Mouse (Mus musculus): Measurements from ENCODE around the gene Myadml2. TPM values are rescaled to one million over a fixed set of nuclear protein-coding genes. Genes with fewer than 3 reads are reported as not detected.

Myadml2 gene
- total and polyA plus RNA-seq, 3 experiments: not detected

- no peaks in the 10 kb centered on the region; a peak in 1 of 4 replicates for H3K36me3 ChIP-seq (ENCODE audit: control insufficient read depth in 1 of 2, insufficient read depth in 2 of 2, low read length in 2 of 2)
- H3K27ac ChIP-seq (ENCODE audit: control insufficient read depth, low read depth, low read length): no peak overlapping the region
- no peaks in the 10 kb centered on the region for H3K9me3 ChIP-seq (replicated peaks; ENCODE audit: insufficient read depth, low read length)
- peak; percentile 48 for DNase-seq (ENCODE audit: low read depth, low spot score)
- H3K9ac ChIP-seq (ENCODE audit: control insufficient read depth, low read depth, low read length, poor library complexity, severe bottlenecking): no peak overlapping the region
- no peak overlapping the region for H3K4me3 ChIP-seq (ENCODE audit: control insufficient read depth in 1 of 2, insufficient read depth in 1 of 2, low read depth in 2 of 2, low read length in 2 of 2)
- no peaks in the 10 kb centered on the region for H3K4me1 ChIP-seq (ENCODE audit: control insufficient read depth in 1 of 2, insufficient read depth in 2 of 2, low read length in 2 of 2)
- TF ChIP-seq SMC3 (IDR thresholded peaks at IDR 0.05; ENCODE audit: low read depth, low read length): 0 out of 2 replicates have a peak, but pooled peaks have one; percentile 18
- peak; percentile 50 to 67 (median 52) for TF ChIP-seq CTCF (IDR thresholded peaks at IDR 0.05 in 2 of 3, conservative IDR thresholded peaks at IDR 0.05 in 1 of 3; ENCODE audit: control insufficient read depth in 1 of 3, insufficient read depth in 1 of 3, low read depth in 2 of 3, low read length in 3 of 3, poor library complexity in 1 of 3, severe bottlenecking in 1 of 3)
- peak in 1 of 2 experiments; percentile 21; a peak in 1 of 4 replicates for TF ChIP-seq POLR2A (IDR thresholded peaks at IDR 0.05; ENCODE audit: control insufficient read depth in 1 of 2, insufficient read depth in 1 of 2, low read depth in 1 of 2, low read length in 2 of 2, poor library complexity in 1 of 2)
- TF ChIP-seq ELF1 (IDR thresholded peaks at IDR 0.05; ENCODE audit: low read depth, low read length): no peak
- no peak for TF ChIP-seq CHD2 (IDR thresholded peaks at IDR 0.05; ENCODE audit: low read length)
- TF ChIP-seq ZKSCAN1 (IDR thresholded peaks at IDR 0.05; ENCODE audit: low read depth, low read length): no peak
- H3K27me3 ChIP-seq (ENCODE audit: control insufficient read depth in 1 of 2, insufficient read depth in 2 of 2, low read length in 2 of 2): no peaks in the 10 kb centered on the region
- no peaks in the 10 kb centered on the region for H3K79me2 ChIP-seq (ENCODE audit: control insufficient read depth, insufficient read depth, low read length, poor library complexity)
Observed at GRCm38 (mm10) chr11:120696568-120696967, 48.6 kb upstream of the Myadml2 start.

GRCm38 (mm10) chr11:120695641-120696040 is 47.7 kb upstream of the Myadml2 start:
- H3K9ac ChIP-seq (ENCODE audit: control insufficient read depth, low read depth, low read length, poor library complexity, severe bottlenecking): no peak overlapping the region
- no peaks in the 10 kb centered on the region for H3K79me2 ChIP-seq (ENCODE audit: control insufficient read depth, insufficient read depth, low read length, poor library complexity)
- TF ChIP-seq CTCF (IDR thresholded peaks at IDR 0.05 in 2 of 3, conservative IDR thresholded peaks at IDR 0.05 in 1 of 3; ENCODE audit: control insufficient read depth in 1 of 3, insufficient read depth in 1 of 3, low read depth in 2 of 3, low read length in 3 of 3, poor library complexity in 1 of 3, severe bottlenecking in 1 of 3): no peak
- TF ChIP-seq CHD2 (IDR thresholded peaks at IDR 0.05; ENCODE audit: low read length): no peak
- TF ChIP-seq JUND (IDR thresholded peaks at IDR 0.05; ENCODE audit: low read depth, low read length): no peak
- no peak for TF ChIP-seq HCFC1 (IDR thresholded peaks at IDR 0.05; ENCODE audit: low read depth, low read length)
- TF ChIP-seq POLR2AphosphoS2 (IDR thresholded peaks at IDR 0.05; ENCODE audit: low read length): no peak
- TF ChIP-seq MAFK (IDR thresholded peaks at IDR 0.05; ENCODE audit: borderline replicate concordance, low read depth, low read length): no peak
- no peak for TF ChIP-seq TBP (IDR thresholded peaks at IDR 0.05; ENCODE audit: low read depth, low read length)
- no peak for TF ChIP-seq POLR2AphosphoS5 (IDR thresholded peaks at IDR 0.05; ENCODE audit: borderline replicate concordance, low read depth, low read length)
- no peak for TF ChIP-seq ZKSCAN1 (IDR thresholded peaks at IDR 0.05; ENCODE audit: low read depth, low read length)
- TF ChIP-seq MYC (IDR thresholded peaks at IDR 0.05; ENCODE audit: low read depth, low read length): no peak
- TF ChIP-seq ZC3H11A (IDR thresholded peaks at IDR 0.05; ENCODE audit: low read depth, low read length): no peak
- TF ChIP-seq SIN3A (IDR thresholded peaks at IDR 0.05; ENCODE audit: low read length): no peak
- TF ChIP-seq MAZ (IDR thresholded peaks at IDR 0.05; ENCODE audit: low read depth, low read length): no peak
- no peak for TF ChIP-seq MYB (IDR thresholded peaks at IDR 0.05; ENCODE audit: low read depth, low read length)
- no peak for TF ChIP-seq E2F4 (IDR thresholded peaks at IDR 0.05; ENCODE audit: borderline replicate concordance, low read depth, low read length)
- TF ChIP-seq CHD1 (IDR thresholded peaks at IDR 0.05; ENCODE audit: low read depth, low read length): no peak
- TF ChIP-seq USF1 (IDR thresholded peaks at IDR 0.05; ENCODE audit: low read depth, low read length): no peak
- no peak for TF ChIP-seq POLR2A (IDR thresholded peaks at IDR 0.05; ENCODE audit: control insufficient read depth in 1 of 2, insufficient read depth in 1 of 2, low read depth in 1 of 2, low read length in 2 of 2, poor library complexity in 1 of 2)
- H3K27me3 ChIP-seq (ENCODE audit: control insufficient read depth in 1 of 2, insufficient read depth in 2 of 2, low read length in 2 of 2): no peaks in the 10 kb centered on the region
- H3K36me3 ChIP-seq (ENCODE audit: control insufficient read depth in 1 of 2, insufficient read depth in 2 of 2, low read length in 2 of 2): no peaks in the 10 kb centered on the region; a peak in 1 of 4 replicates
- no peaks in the 10 kb centered on the region for H3K9me3 ChIP-seq (replicated peaks; ENCODE audit: insufficient read depth, low read length)
- H3K4me1 ChIP-seq (ENCODE audit: control insufficient read depth in 1 of 2, insufficient read depth in 2 of 2, low read length in 2 of 2): no peaks in the 10 kb centered on the region
- H3K27ac ChIP-seq (ENCODE audit: control insufficient read depth, low read depth, low read length): no peak overlapping the region
- DNase-seq (ENCODE audit: low read depth, low spot score): no peak
- H3K4me3 ChIP-seq (ENCODE audit: control insufficient read depth in 1 of 2, insufficient read depth in 1 of 2, low read depth in 2 of 2, low read length in 2 of 2): no peak overlapping the region

Measured in MEL (cell line).